Mouse (Mus musculus): ENCODE data around the gene Krtap9-5.

Gene Krtap9-5

DNA sequence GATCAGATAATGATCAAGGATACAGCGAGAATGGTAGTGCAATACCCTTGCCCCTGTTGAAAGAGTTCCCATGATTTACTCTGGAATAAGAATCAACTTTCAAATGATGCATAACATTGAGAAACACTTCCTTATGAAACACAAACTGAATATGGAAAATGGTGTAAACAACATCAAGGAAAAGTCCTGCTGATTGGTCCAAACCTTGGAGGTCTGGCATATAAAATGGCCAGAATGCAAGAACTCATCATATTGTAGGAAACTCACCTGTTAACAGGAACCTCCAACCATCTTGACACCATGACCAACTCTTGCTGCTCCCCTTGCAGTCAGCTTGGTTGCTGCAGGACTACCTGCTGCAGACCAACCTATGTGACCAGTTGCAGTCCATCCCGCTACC, at the start of gene Krtap9-5:
Gene Krtap9-5 (plus strand): TSS at position 301 of the 400 bp plus-strand sequence.
- DNase-seq (ENCODE audit: low spot score in 2 of 2) = no peak

DNA sequence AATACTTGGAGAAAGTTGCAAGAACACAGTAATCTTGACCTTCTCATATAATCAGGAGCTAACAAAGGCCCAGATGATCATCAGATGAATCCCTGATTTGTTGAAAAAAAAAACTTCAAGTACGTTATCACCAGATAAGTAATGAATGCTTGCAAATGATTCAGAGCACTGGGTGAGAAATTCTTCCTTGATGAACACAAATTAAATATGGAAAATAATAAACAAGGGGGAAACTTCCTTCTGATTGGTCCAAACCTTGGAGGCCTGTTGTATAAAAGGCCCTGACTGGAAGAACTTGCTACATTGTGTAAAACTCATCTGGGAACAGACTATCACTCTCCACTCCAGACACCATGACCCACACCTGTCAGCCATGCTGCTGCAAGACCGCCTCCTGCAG, 40.7 kb upstream of the Krtap9-5 start, which contains the start of gene Krtap31-1:
Gene Krtap31-1 (plus strand): TSS at position 301 of the 400 bp plus-strand sequence.
- DNase-seq (ENCODE audit: low spot score in 2 of 2) = no peak

DNA sequence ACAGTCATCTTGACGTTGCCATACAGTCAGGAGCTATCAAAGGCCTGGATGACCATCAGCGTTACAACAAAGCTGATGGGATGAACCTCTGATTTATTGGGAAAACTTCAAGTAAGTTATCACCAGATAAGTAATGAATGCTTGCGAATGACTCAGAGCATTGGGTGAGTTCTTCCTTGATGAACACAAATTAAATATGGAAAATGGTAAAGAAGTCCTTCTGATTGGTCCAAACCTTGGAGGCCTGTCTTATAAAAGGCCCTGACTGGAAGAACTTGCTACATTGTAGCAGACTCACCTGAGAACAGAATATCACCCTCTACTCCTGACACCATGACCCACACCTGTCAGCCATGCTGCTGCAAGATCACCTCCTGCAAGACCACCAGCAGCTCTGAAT, 33.8 kb upstream of the Krtap9-5 start, which contains the start of gene Gm11565:
Gene Gm11565 (plus strand): TSS at position 301 of the 400 bp plus-strand sequence.
- DNase-seq (ENCODE audit: low spot score in 2 of 2) = no peak

DNA sequence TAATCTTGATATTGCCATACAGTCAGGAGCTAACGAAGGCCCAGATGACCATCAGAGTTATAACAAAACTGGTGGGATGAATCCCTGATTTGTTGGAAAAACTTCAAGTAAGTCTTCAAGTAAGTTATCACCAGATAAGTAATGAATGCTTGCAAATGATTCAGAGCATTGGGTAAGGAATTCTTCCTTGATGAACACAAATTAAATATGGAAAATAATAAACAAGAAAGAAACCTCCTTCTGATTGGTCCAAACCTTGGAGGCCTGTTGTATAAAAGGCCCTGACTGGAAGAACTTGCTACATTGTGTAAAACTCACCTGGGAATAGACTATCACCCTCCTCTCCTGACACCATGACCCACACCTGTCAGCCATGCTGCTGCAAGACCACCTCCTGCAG, 12.3 kb upstream of the Krtap9-5 start, which contains the start of gene Krtap31-2:
Gene Krtap31-2 (plus strand): TSS at position 301 of the 400 bp plus-strand sequence.
- DNase-seq (ENCODE audit: low spot score in 2 of 2) = no peak

DNA sequence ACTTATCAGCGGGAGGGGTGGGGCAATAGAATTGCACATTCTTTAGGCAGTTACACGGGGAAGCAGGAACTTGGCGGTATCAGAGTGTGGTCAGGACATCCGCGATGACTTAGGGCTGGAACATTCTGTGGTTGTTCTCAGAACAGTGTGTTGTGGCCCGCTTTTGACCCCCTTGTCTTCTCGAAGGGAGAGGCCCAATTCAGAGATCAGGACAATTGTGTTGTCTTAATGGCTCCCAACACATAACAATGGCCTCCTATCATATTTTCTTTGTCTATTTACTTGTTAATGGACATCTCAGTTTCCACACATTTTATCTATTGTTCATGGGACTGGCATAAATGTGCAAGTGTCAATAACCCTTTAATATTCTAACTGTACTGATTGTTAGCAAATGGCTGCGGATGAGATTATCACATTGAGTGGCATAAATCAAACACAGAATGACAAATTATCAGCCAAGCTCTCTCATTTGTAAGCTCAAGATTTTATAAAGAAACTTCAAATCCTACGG, 10.5 kb upstream of the Krtap9-5 start:
- no peak for DNase-seq (ENCODE audit: low spot score in 2 of 2)

DNA sequence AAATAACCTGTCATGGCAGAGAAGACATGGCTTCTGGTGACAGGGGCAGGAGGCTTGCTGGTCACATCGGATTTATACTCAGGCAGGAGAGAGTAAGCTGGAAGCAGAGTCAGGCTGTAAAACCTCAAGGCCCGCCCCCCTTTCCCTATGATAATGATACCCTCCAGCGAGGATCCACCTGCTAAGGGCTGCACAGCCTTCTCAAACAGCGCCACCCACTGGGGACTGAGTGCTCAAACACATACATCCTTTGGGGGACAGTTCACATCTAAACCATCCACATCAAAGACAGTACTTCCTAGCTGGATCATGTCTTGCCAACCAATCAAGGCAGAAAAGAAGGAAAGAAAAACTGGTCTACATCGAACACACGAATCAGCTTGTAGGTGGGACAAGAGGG, 15.9 kb downstream of the Krtap9-5 start:
- DNase-seq (ENCODE audit: low spot score in 2 of 2) = no peak

DNA sequence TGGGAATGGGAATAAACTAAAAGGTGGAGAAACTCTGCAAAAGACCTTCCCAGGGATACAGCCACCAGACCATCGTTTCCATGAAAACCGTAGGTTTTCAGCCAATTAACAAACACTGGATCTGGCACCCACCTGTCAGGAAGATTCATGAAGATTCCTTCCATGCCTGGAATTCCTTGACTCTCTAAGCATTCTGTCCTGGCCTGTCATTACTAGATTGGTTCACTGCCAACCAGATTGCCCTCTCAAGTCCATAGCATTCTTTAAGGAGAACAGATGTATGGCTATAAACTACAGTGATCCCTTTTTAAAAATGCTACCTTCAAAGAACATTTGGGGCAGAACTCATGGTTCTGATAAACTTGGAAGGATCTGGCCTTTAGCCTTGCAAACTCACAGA, 17.7 kb downstream of the Krtap9-5 start:
- no peak for DNase-seq (ENCODE audit: low spot score in 2 of 2)

DNA sequence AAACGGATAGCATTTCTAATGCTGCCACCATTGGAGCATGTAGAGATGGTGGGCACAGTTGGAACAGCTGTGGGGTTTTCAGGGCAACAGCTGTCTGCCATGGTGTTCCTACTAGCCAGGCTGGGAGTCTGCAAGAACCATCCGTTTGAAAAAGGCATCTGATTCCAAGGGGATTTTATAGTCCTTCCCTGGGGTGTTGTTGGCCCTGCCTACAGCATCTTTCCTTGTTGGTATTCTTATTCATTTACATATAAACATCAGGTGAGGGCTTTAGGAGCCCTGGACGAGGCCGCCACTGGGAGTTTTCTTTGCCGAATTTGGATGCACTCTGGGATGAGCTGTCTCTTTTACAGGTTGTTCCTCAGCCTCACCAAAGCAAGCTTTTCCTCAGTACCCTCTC, 30.7 kb downstream of the Krtap9-5 start, which contains the start of gene Krtap29-1:
Gene Krtap29-1 (minus strand): TSS at position 101 of the 400 bp plus-strand sequence.
- DNase-seq (ENCODE audit: low spot score in 2 of 2) = no peak

DNA sequence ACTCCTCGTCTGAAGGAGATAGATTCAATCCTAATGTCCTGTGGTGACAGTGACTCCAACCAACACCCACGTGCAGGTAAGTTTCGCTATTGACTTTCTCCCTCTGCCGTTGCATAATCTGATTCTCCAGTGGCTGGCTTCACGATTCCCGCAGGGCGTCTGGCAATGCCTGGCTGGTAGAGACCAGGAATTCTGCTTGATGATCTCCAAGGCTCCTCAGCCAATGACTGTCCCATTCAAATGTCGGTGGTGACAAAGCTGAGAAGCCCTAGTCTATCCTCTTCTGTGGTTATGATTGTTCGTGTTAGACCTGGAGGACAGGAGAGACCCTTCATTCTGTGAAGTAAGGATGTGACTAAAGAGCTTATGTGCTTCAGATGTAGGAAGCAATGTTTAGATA, 34.5 kb downstream of the Krtap9-5 start:
- no peak for DNase-seq (ENCODE audit: low spot score in 2 of 2)

DNA sequence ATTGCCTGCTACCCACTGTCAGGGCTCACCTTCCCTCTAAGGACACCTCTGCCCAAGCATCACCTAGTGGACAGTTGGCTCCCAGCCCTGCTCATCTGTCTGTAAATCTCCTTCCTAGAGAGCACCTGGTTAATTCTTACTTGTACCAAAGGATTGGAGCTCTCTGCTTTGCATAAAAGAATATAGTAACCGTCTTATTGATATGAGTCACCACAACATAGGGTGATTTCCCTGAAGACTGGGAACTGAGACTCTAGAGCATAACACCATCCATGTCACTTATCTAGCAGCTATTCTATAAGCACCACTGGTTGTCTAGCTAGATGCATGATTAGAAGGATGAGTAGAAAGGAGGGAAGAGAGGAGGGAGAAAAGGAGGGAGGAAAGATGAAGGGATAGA, 35.2 kb downstream of the Krtap9-5 start:
- no peak for DNase-seq (ENCODE audit: low spot score in 2 of 2)

DNA sequence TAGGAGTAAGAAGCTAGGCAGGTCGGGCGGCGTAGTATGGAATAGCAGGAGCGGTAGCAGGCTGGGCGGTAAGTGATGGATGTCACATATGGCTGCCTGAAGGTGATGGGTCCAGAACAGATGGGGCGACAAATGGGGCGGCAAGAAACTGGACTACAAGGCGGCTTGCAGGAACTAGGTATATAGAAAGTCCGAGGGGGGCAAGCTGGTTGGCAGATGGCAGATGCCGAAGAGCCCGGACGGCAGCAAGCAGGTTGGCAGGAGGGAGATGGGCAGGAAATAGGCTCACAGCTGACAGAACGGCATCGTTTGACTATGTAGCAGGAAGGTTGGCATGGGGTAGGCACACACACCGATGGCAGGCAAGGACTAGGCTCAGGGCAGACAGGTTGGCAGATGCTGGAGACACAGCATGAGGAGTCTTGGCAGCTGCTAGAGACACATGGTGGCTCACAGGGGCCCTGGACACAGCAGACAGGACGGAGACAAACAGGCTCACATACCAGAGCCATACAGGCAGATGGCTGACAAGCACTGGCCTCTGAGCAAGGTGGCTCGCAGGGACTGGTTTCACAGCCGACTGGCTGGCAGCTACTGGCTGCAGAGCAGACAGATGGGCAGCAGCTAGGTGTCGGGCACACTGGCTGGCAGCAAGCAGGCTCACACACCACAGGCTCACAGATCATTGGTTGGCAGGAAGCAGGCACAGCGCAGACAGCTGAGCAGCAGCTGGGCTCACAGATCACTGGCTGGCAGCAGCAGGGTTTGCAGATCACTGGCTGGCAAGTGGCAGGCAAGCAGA, 37.2 kb downstream of the Krtap9-5 start:
- peak in 1 of 2 experiments; percentile 19 for DNase-seq (ENCODE audit: low spot score in 2 of 2)

DNA sequence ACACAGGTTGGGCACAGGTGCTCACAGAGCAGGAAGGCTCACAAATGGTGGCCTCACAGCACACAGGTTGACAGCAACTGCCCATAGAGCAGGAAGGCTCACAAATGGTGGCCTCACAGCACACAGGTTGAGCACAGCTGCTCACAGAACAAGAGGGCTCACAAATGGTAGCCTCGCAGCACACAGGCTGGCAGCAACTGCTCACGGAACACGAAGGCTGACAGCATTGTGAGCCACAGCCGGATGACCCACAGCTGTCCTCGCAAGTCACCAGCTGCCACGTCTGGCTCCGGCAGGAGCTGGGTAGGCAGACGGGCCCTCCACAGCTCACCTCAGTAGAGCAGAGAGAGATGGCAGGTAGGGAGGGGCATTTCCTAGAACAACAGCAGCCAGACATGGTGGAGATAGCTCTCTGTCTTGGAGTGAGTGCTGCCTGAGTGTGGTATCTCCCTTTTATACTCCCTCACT, 37.9 kb downstream of the Krtap9-5 start, which contains the start of gene Krtap16-1:
Gene Krtap16-1 (minus strand): TSS at position 418 of the 468 bp plus-strand sequence.
- no peak for DNase-seq (ENCODE audit: low spot score in 2 of 2)

DNA sequence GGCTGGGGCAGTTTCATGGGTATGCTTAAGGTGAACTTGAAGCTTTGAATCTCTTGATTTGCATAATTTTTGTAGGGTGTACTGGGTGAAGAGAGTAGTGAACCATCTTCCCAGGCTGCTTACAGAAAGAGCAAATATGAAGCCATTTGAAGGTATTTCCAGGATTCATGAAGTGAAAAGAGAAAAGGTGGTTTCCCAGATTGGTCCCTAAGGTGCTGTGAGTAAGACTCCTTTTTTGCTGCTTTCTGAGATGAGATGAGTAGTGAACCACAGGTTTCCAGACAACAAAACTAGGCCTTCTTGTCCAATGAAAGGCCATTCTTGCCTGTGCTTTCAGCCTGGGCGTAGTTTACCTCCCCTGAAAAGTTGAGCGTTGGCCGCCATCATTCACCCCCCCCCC, 40.3 kb downstream of the Krtap9-5 start:
- DNase-seq (ENCODE audit: low spot score in 2 of 2) = no peak

DNA sequence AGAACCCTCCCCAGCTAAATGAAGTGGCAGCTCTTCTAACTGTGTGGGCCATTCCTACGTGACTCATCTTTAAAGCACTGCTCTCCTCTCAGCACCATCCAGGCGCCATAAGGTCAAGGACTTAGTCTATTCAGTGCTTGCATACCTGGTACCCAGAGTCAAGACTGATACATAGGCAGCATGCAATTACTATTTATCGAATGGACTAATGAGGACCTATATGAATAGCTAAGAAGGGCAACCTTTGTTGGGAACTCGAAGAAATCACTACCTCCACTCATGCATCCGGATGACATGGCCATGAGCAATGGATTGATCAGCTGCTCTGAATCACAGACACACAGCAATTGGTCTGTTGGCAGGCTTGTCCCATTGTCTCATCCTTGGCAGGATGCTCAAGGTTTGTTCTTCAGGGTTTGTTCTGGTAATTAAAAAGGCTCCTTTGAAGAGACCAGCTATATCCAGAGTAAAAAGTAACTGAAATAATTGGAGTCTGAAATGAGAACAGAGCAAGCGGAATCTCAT, 41.7 kb downstream of the Krtap9-5 start:
- DNase-seq (ENCODE audit: low spot score in 2 of 2) = no peak

DNA sequence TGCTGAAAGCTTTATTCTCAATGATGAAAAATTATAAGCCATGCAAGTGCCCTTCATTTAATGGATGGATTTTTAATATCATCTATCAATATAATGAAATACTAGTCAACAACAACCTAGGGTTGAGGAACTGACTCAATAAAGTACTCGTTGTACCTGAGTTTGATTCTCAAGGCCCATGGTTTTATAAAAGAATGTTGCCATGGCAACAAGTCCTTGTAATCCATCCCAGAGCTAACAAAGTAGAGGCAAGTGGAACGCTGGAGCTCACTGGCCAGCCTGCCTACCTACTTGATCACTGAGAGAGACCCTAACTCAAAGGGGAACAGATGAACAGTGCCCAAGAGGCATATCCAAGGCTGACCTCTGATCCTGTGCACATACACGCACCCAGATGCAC, 42.3 kb downstream of the Krtap9-5 start:
- DNase-seq (ENCODE audit: low spot score in 2 of 2) = no peak

DNA sequence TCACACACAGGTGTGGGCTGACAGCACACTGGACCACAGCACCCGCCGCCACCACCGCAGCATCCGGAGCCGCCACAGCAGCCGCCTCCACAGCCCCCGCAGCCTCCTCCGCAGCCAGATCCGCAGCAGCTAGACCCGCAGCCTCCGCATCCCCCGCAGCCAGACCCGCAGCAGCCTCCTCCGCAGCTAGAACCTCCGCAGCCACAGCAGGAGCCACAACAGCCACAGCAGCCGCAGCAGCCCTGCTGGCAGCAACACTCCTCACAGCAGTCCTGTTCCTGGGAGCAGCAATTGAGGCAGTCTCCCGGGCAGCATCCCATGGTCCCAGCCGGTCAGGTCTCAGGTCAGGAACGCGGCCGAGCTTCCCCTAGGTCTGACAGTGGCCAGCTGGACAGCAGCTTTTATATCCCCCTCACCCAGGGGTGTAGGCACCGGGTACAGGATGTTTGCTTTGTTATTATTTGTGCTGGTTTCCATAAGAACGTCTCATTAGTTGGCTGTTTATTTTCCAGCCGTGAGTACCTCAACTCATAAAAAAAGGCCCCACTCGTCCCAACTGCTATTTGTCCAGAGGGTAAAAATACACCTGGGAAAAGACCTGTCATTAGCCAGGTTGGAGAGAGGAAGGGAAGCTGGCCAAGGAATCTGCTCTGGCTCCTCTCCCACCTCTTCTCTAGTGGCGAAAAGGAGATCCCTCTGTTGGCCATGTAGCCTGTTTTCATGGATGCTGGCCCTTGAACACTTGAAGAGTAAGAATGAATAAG, 45.5 kb downstream of the Krtap9-5 start, which contains the start of gene Krtap17-1:
Gene Krtap17-1 (minus strand): TSS at position 375 of the 764 bp plus-strand sequence.
- no peak for DNase-seq (ENCODE audit: low spot score in 2 of 2)

DNA sequence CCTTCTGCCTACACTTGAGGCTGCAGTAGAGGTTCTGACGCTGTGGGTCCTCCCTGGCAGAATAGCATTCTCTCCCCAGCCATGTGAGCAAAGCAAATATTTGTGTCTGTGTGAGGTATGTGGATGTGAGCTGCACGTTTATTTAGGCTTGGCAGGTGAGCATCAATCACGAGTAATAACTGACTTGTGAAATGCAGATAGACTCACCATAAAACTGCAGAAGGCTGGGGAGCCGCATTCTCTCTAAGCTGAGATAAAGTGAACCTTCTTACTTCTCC, 46.0 kb downstream of the Krtap9-5 start:
- no peak for DNase-seq (ENCODE audit: low spot score in 2 of 2)

DNA sequence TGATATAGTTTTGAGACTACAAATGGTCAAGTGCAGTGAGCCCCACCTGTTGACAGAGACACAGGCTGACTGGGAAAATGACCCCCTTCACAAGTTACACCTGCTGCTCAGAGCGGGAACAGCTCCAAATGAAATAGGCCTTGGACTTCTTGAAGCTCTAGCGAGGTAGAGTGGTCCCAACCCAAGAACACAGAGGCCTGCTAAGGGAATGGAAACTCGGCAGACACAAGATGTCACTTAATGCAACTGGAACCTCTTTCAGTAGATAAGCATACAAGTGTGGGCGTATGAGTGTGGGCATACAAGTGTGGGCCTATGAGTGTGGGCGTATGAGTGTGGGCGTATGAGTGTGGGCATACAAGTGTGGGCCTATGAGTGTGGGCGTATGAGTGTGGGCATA, 50.8 kb downstream of the Krtap9-5 start:
- no peak for DNase-seq (ENCODE audit: low spot score in 2 of 2)

Data from frontal cortex, postnatal 25 days (tissue).